Mouse (Mus musculus) lung, postnatal 14 days (tissue): ENCODE measurements around the gene Ophn1.

Source experiments
- DNase-seq: peaks from one replicate; pipeline ENCODE4 v3.0.0; 2021

The Ophn1 gene

DNA sequence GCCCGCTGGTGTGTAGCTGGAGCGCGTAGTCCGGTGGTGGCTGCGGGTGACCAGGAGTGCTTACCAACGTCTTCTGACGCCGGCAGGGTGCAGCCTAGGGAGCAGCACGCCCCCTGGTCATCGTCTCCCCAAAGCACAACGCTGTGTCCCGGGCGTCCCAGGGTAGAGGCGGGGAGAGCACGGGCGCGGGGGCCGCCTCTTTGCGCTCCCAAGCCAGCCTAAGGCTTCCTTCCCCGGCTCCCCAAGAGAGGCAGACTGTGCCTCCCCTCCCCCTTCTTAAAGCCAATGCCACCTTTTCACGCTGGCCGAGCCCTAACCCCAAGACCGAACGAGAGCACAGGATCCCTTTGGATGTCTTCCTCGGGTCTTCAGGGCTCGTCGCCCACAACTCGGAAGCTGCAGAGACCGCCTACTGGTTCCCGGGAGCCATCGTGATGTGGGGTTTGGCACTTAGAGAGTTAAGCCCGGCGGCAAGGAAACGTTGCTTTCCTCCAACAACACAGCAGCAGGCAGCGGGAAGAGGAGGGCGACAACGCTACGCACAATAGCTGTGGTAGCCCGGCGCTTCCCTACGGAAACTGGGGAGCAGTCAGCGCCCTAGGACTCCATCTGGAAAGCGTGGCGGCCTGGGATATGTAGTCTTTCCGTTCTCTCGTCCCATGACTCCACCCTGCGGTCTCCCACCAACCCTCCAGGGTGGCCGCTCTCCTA is at the start of gene Ophn1:
Gene Ophn1 (minus strand): TSS at position 620 of the 711 bp plus-strand sequence.
- peak; percentile 68 for DNase-seq

DNA sequence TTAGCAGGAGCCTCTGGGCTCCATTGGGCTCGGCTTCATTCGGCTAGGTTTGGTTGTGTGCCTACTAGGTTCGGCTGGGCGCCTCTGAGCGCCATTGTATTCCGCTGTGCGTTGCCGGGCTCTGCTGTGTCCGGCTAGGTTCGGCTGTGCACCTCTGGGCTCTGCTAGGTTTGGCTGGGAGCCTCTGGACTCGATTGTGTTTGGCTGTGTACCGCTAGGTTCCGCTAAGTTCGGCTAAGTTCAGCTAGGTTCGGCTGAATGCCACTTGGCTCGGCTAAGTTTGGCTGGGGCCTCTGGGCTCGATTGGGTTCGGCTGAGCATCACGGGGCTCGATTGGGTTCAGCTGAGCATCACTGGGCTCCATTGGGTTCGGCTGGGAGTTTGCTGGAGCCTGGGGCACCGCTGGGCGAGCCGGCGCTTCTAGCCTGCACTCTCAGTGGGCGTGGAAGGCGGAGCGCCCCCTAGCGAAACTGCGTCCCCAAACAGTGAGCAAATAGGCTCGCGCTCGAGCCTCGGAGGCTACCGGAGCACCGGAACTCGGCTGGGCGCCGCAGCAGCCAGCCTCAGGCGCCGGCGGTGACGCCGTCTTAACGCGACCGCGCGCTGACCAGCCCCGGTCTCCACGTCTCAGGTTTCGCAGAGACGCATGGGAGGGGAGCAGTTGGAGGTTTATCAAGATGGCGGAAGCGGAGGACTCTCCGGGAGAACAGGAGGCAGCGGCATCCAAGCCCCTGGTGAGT is 46.9 kb upstream of the Ophn1 start:
- DNase-seq: peak; percentile 94

DNA sequence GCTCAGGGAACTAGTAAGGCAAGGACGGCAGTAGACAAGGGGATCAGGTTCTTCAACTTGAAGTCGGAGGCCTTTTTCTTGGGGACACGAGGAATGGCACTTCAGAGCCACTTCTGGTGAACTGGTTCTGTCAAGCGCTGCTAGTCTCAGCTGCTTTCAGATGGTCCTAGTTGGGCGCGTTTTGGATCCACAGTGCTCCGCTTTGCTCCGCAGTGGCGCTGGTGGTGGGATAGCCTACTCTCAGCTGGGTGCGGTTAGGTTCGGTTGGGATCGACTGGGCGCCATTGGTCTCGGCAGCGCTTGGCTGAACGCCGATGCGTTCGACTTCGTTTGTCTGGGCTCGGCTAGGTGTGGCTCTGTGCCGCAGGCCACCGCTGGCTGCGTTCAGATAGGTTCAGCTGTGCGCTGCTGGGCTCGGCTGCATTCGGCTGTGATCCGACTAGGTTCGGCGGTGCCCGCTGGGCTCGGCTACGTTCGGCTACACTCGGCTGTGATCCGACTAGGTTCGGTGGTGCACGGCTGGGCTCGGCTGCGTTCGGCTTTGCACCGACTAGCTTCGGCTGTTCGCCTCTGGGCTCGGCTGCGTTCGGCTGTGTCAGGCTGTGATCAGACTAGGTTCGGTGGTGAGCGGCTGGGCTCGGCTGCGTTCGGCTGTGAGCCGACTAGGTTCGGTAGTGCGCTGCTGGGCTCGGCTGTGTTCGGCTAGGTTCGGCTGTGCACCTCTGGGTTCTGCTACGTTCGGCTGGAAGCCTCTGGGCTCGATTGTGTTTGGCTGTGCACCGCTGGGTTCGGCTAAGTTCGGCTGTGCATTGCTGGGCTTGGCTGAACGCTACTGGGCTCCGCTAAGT is 46.1 kb upstream of the Ophn1 start:
- DNase-seq: peak; percentile 94

DNA sequence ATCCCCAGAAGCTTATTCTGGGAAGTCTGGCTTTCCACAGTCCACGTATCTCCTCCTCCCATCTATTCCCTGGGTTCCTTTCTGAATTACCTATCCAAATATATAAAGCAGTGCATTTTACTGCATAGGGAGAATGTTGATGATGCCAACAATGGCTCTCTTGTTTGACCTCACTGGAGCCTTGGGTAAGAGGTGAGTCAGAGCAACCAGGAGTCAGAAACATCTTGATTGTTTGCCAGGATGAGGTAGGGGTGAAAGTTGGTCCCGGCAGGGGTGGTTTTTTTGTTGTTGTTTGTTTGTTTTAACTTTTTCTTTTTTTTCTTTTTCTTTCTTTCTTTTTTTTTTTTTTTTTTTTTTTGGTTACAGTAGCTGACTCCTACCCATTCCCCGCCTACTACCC is 45.3 kb upstream of the Ophn1 start, which contains the start of gene Yipf6:
Gene Yipf6 (plus strand): TSS at position 216 of the 400 bp plus-strand sequence.
- DNase-seq: no peak

DNA sequence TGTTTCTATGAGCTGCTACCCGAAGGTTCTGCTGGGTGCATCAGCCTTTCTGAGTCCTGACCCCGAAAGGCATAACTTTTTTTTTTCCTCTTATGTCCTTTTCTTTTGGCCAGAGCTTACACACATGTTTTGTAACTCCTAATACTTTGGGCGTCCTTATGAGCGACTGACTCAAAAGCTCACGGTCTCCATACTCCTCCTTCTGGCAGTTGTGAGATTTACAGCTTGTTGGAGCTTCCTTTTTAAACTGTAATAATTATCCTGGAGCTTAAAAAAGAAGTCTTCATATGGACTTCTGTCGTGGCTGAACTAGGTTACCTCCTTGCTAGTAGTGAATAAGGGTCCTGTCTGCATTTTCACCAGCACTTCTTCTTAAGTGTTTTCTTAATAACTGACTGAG is 28.6 kb upstream of the Ophn1 start:
- DNase-seq: peak; percentile 52

DNA sequence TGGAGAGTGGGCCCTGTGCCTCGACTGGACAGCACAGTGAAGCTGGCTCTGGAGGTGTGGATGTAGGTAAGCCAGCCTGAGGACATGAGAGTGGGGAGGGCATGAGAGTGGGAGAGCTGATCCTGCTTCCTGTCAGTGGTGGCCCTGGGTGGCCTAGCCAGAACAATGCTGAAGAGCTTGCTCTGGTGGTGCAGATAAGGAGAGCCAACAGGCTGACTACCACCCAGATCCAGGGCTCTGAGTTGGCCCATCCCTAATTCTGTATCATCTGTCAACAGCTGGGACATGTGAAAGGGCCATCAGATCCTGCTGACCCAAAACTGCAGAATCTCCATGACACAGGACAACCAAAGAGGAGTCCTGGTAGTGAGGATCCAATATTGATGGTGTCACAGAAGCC is 18.1 kb upstream of the Ophn1 start:
- no peak for DNase-seq

DNA sequence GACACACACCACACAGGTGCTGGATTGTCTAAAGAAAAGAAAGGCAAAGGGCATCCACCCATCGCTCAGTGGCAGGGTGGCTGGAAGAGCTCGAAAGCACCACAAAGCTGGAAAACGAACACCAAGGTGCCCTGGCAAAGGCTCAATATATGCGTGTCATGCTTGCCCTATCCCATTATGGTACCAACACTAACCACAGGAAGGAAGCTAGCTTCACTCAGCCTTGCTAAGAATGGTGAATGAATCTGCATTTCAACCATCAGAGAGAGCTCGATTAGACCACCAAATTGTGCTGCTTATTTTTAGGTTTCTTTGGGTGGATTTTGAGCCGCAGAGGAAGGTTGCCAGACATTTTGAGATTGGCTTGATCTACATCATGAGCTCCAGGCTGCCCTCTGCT is 13.4 kb upstream of the Ophn1 start:
- no peak for DNase-seq

DNA sequence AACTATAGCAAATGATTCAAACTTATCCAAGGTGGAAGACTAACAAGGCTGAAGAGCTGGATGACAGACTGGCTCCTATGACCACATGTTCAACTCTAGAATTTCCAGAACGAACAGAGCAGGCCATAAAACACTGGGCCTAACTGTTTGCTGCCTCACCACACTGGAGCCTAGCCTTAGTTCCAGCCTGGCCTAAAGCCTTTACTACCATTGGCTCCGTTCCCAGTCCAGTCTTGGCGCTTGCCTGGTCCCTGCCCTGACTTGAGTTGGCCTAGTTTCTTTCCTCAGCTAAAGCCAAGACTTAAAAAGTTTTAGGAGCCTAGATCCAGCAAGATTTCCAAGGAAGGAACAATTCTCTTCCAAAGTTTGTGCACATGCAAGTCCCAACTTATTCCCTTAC is 7.5 kb upstream of the Ophn1 start:
- DNase-seq: peak; percentile 37

DNA sequence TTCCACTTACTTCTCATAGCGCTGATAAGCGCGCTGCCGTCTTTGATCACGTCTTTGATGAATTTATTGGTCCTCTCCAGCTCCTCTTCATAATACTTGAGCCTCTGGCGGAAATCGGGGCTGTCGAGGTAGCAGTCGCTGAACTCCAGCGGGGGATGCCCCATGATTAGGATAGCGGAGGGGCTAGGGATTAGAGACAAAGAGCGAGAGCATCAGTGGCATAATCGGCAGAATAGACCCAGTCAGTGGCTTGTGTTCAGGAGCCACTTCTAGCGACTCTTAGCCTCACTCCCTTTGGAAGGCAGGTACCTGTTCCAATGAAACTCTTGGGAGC is 786 bp downstream of the Ophn1 start:
- DNase-seq: peak; percentile 2

DNA sequence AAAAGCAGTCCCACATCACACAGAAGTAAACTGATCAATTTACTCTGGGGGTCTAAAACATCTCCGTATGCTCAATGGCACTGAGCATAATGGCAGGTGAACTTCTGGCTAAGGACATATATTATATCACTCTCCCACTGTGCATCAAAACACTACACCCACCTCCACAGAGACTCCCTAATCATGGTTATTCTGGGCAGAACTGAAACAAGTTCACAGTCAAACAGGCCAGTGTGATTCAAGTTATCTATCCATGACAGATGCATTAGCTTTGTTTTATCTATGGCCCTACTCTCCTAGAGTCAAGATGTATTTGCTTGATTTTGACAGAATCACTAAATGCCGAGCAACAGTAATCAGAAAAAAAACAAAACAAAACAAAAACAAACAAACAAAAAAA is 8.8 kb downstream of the Ophn1 start:
- DNase-seq: no peak

DNA sequence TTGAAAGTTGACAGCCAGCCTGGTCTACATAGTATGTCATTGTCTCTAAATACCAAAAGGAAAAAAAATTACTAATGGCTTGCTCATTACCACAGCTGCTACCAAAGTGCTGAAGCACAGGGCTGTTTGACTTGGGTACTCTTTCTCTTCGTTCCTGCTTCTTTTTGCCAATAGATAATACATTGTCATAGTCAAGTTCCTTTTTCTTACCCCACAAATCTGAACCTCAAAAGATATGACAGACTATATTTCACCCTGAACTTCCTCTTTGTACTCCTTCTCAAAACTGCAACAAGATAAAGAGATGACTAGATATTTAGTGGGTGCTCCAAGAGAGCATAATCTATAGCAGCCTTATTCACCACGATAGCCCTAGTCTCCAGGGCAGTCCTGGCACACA is 9.7 kb downstream of the Ophn1 start:
- DNase-seq: no peak

DNA sequence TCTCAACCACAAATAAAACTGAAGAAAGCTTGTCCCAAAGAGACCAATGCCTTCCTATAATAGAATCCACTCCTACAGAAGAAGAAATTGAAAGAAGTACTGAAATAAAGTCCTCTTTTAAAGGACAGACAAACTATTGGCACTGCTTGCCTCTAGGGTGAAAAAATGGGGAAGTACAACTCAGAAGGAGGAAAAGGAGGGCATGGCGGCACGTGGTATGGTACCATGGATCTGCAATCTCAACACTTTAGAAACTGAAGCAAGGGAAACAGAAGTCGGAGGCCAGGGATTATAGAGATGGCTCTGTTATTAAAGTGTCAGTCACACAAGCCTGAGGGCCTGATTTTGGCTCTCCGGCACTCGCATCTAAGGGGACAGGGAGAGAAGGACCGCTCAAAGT is 10.5 kb downstream of the Ophn1 start:
- DNase-seq: no peak

DNA sequence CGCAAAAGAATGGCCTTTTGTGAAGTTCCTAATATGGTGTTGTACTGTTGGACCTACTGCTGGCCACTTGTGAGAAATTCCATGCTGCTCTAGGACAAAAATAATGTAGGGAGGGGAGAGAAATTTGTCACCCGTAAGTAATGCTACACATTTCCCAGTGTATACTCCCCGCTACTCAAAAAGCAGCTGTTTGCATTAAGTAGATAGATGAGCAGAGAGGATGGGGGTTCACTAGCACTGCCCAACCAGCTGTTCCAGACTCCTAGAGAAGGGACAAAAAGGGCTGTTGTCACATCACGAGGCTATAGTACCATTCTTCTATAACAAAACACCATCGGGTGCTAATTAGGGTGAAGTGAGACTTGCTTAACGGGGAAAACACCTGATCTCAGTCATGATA is 15.7 kb downstream of the Ophn1 start:
- DNase-seq: no peak

DNA sequence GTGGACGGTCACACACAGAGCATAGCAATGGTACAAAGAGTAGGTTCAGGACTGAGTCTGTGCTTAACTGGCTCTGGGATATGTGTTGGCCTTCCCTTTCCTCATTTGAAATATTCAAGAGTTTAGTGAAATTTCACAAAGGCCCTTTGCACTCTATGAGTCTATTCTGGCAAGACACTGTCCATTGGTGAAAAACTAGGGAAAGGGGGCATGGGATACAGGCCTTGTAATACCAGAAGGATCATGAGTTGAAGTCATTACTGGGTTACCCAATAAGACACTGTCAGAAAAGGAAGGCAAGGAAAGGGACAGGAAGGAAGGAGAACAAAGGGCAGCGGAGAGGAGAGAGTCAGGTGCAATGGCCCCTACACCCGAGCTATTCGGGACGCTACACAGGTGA is 16.7 kb downstream of the Ophn1 start:
- no peak for DNase-seq

DNA sequence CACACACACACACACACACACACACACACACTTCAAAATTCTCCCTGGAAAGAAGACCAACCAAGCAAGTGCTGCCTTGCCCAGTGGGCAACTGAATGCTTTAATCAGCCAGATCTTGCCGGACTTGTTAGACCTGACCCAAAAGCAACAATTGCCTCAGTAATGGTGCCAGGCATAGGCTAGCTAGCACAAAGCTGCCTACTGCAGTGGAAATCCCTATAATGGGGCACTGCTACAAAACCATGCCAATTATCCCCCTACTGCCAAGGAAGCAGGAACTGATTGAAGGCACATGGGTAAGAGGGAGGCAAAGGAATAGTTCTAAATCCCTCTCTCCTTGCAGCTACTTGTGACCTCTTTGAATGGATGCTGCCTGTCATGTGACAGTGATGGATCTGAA is 18.8 kb downstream of the Ophn1 start:
- no peak for DNase-seq

DNA sequence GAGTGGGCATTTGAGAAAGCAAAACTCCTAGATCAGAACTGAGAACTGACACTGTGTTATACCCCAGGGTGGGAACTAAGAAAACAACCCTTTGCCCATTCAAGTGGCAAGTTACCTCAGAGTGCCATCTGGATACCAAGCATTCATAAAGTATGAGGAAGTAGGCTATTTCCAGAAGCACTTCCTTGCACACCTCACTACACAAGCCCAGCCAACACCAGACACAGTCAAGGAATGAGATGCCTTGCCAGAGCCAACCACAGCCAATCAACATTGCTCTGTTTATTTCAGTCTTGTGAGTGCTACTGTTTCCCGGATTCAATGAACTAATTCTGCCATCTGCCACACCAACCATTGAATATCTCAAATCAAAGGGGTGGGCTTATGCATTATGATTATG is 20.3 kb downstream of the Ophn1 start:
- DNase-seq: no peak

DNA sequence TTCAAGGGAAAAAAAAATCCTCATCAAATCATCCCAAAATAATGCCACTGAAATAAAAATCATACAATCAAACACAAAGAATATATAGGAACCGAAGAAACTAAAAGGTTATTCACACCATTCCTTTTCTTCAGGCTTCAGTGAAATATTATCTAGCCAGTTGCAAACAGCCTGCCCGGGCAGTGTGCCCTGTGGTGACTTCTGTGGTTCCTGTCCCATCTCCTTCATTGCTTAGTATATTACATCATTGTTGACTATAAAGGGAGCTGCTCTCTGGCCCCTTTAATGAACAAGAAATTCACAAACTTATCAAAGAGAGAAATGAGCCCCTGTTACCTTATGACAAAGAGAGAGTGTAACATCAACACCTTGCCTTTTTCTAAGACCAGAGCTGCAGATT is 21.1 kb downstream of the Ophn1 start:
- peak; percentile 14 for DNase-seq

DNA sequence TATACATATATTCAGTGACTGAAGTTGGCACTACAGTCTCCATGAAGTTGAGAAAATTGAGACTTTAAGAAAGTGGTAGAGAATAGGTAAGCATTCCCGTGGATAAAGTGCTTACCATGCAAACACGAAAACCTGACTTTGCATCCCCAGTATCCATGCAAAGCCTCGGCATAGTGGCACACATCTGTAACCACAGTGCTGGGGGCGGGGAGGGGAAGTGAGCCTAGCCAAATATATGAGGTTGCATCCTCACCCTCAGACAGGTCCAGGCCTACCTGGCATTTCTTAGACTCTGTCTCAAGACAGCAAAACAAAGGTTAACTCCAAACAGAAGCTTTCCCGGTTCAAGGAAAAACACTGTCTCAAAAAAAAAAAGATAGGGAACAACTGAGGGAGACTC is 21.7 kb downstream of the Ophn1 start:
- no peak for DNase-seq

DNA sequence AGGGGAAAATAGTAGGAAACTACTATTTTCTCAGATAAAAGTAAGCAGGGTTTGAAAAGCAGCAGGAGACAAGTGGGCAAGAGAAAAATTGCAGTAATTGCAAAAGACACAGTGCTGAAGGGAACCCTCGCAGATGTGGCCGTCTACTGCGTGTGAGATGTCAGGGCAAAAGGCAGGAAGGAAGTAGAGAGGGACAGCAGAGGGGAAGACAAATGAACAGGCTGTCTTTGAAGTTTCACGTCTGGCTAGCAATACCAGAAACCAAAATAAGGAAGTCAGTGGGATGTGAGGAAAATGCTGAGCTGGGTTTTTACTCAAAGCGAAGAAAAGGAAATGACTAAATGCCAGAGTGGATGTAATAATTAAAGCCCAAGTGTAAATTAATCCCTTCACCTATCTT is 30.7 kb downstream of the Ophn1 start:
- no peak for DNase-seq

DNA sequence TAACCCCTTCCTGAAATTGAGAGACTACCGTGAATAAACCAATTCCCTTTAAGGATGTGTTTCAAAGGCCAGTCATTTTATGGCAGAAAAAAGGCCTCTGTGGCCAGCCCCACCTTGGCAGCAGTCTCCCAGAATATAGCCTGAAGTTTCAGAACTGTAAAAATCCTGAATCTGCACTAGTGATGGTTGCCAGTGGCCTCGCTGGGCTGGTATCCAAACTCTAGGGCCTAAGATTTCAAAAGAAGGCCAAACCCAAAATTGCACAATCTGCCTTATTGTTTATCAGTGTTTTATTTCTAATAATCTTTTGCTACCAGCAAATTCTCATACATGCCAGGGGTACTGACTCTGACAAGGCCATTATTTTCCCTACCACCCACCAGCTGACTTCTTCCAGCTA is 34.8 kb downstream of the Ophn1 start:
- DNase-seq: peak; percentile 43

DNA sequence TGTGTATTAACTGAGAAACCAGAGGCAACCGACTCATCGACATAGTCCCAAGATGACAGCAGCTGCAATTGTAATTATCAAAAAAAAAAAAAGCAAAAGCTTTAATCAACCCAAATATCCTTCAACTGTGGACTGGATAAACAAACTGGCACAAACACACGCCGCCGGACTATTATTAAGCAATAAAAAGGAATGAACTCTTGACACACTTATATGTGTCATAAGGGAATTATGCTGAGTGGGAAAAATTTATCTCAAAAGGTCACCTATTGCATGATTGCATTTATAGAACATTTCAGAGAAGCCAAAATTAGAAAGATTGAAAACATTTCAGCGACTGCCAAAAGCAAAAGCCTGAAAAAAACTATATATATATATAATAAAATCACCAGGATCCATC is 40.0 kb downstream of the Ophn1 start:
- DNase-seq: no peak

DNA sequence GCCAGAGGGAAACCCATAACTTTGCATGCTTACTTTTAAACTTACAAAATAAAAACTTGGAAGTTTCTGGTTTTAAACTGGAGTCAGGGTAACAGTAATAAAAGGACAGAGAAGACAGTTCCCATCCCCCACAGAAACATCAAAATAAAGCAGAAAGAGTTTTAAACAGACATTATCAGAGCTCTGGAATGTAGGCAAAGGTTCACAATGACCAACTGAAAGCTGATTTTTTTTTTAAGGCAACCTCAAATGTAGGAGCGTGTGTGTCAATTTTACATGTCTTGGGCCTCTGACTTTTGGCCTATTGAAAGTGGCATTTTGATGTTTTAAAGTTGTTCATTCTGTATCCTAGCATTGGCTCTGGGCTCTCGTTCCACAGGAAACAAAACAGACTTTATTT is 49.2 kb downstream of the Ophn1 start:
- DNase-seq: no peak

DNA sequence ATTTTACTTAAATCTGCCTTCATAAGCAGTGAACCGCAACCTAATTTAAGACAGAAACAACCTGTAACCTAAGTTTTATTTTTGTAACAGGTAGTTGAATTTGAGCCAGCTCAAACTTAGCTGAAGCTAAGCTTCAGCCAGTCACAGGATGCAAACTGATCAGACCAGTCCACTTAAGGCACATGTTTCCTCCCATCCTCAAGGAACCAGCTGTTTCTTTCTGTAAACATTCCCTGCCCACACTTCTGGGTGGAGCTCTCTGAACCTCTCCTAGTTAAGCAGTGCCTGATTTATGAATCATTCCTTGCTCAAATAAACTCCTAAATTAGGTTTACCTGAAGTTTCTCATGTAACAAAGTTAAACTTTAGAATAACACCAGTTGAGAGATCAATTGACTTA is 54.8 kb downstream of the Ophn1 start:
- DNase-seq: no peak

DNA sequence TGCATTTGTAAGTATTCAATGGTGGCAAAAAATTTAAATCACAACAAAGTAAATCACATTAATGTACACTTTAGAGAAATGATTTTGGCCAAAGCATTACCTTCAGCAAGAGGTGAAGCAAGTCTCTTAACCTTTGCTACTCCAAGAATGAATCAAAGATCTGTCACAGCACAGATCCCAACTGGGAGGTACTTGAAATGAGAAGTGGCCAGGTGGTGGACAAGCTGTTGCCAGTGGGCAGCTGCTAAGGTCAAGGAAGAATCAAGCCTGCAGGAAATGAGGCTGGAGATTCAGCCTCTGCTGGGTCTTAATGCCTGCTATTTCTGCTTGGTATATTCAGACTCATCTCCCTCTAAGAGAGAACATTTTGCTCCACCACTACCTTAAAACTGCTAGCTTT is 87.0 kb downstream of the Ophn1 start:
- no peak for DNase-seq
